Mouse (Mus musculus) embryonic facial prominence, embryonic 14.5 days (tissue): Measurements from ENCODE around the gene Ppp1r13b. TPM values are rescaled to one million over a fixed set of nuclear protein-coding genes. Genes with fewer than 3 reads are reported as not detected.

Source experiments
- ATAC-seq: fragments of 200-750 bp; cut with Nextera tagmentation; 2 replicates; pipeline ENCODE4 v1.8.0; 2017; ENCODE audit warnings: low read depth, moderate number of reproducible peaks, moderate TSS enrichment
- DNase-seq: peaks from one replicate; pipeline ENCODE4 v3.0.0-alpha.2; 2015; ENCODE audit warnings: low spot score
- H3K27ac ChIP-seq: fragments of 300-500 bp; sonication (generic); replicated peaks from 2 replicates; pipeline ENCODE4 v1.5.1; 2014; ENCODE audit warnings: low read depth, mild to moderate bottlenecking, low read length, moderate library complexity
- H3K27me3 ChIP-seq: fragments of 300-500 bp; sonication (generic); replicated peaks from 2 replicates; pipeline ENCODE4 v1.6.1; 2014; ENCODE audit warnings: low read length; ENCODE audit not compliant: control insufficient read depth, insufficient read depth
- H3K36me3 ChIP-seq: fragments of 300-500 bp; sonication (generic); 2 replicates; pipeline ENCODE4 v1.6.1; 2014; ENCODE audit warnings: low read length, mixed read lengths; ENCODE audit not compliant: control insufficient read depth, insufficient read depth
- H3K4me1 ChIP-seq: fragments of 300-500 bp; sonication (generic); 2 replicates; pipeline ENCODE4 v1.6.1; 2014; ENCODE audit warnings: antibody characterized with exemption, low read length; ENCODE audit not compliant: control insufficient read depth, insufficient read depth
- H3K4me2 ChIP-seq: fragments of 300-500 bp; sonication (generic); 2 replicates; pipeline ENCODE4 v1.6.1; 2014; ENCODE audit warnings: low read depth, mild to moderate bottlenecking, low read length, moderate library complexity, mixed read lengths
- H3K4me3 ChIP-seq: fragments of 300-500 bp; sonication (generic); 2 replicates; pipeline ENCODE4 v1.5.1; 2014; ENCODE audit warnings: low read depth, mild to moderate bottlenecking, low read length
- H3K9ac ChIP-seq: fragments of 300-500 bp; sonication (generic); 2 replicates; pipeline ENCODE4 v1.6.1; 2014; ENCODE audit warnings: low read depth, mild to moderate bottlenecking, low read length, moderate library complexity, mixed read lengths
- H3K9me3 ChIP-seq: fragments of 300-500 bp; sonication (generic); 2 replicates; pipeline ENCODE4 v1.6.1; 2016; ENCODE audit warnings: low read length; ENCODE audit not compliant: control insufficient read depth
- WGBS: fragments of 180-500 bp; shearing (Covaris S2); extraction: QIAGEN DNeasy Blood & Tissue Kit; methylation state at CpG from one replicate; pipeline ENCODE4 v1.1.7; 2014; 5-methylcytosine and 5-hydroxymethylcytosine counted together
- polyA plus RNA-seq: library from polyadenylated mRNA; unstranded; fragments of >200 nt; fragmentation: Nextera tagmentation; extraction: Ambion mirVana; gene quantifications from 2 replicates; pipeline ENCODE4 v1.2.1, GENCODE M21; 2014

Gene Ppp1r13b
- polyA plus RNA-seq, 1 experiment from 2014 or later = 15.3 TPM

DNA sequence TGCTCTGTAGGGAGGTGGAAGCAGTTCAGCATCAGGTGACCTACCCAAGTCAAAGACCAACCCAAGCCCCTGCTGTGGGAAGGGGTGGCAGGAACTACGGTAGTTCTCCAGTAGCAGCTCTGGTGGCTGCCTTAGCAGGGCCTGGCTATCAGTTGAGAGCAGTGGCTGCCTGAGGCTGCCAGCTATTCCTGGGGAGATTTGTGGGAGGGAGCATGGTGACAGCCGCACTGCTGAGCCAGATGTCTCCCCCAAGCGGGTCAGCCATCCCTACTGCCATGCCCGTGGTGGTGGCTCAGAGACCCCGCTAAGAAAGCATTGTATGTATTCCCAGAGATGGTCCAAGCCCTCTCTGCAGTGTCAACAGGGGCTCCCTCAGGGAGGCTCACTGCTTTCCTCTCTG lies 75.3 kb downstream of the Ppp1r13b start:
- WGBS = 79% methylated on average over 5 of the region's 5 CpGs
- no peaks in the 10 kb centered on the region for H3K4me1 ChIP-seq
- no peak overlapping the region for H3K4me3 ChIP-seq
- H3K36me3 ChIP-seq = peaks cover 95% of the 10 kb centered on the region
- H3K27me3 ChIP-seq = no peaks in the 10 kb centered on the region
- ATAC-seq (no peak), DNase-seq (no peak)
- no peaks in the 10 kb centered on the region for H3K9me3 ChIP-seq
- H3K4me2 ChIP-seq = no peak overlapping the region
- no peak overlapping the region for H3K27ac ChIP-seq
- H3K9ac ChIP-seq = no peak overlapping the region

DNA sequence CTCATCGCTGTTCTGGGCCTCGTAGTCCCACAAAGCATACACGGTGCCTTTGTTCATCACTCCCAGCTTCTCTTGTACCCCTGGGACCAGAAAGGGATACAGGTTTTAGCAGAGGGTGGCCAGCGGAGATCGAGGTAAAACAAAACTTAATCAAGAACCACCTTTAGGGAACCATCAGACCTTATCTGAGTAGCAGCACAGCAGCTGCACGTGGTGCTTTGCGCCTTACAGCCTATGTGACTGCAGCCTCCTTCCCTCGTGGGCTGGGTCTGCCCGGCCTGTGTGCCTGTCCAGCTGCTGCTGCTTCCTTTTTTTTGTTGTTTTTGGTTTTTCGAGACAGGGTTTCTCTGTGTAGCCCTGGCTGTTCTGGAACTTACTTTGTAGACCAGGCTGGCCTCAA lies 77.5 kb downstream of the Ppp1r13b start:
- Histone ChIP-seq H3K9me3 (no peaks in the 10 kb centered on the region), H3K4me2 (no peak overlapping the region), H3K27me3 (no peaks in the 10 kb centered on the region), H3K4me3 (no peak overlapping the region), H3K4me1 (no peaks in the 10 kb centered on the region), H3K9ac (no peak overlapping the region), H3K36me3 (peaks cover 98% of the 10 kb centered on the region), H3K27ac (no peak overlapping the region)
- no peak for ATAC-seq
- DNase-seq = no peak
- 90% methylated on average over 10 of the region's 10 CpGs for WGBS

DNA sequence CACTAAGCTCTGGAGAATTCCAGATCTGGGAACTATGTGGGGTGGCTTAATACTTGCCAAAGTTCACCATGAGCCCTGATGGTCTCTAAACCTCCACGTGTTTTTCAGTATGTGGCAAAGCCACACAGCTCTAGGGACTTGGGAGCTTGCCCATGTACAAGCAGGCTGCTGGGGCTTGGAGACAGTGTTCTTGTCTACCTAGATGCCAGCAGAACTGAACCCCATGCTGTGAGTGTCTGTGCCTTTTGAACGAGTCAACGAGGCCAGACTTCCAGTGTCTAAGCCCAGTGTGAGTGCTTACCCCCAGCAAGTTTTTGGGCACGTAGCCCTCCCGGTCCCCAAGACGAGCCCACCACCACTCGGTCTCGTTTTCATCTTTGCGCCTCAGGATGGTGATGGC lies 78.0 kb downstream of the Ppp1r13b start:
- Histone ChIP-seq H3K9ac (no peak overlapping the region), H3K36me3 (peaks cover 98% of the 10 kb centered on the region), H3K4me3 (no peak overlapping the region), H3K9me3 (no peaks in the 10 kb centered on the region), H3K4me1 (no peaks in the 10 kb centered on the region), H3K27ac (no peak overlapping the region; the same call in 1 of the 2 replicates), H3K4me2 (no peak overlapping the region), H3K27me3 (no peaks in the 10 kb centered on the region)
- DNase-seq (no peak), ATAC-seq (no peak)
- 85% methylated on average over 9 of the region's 9 CpGs for WGBS

DNA sequence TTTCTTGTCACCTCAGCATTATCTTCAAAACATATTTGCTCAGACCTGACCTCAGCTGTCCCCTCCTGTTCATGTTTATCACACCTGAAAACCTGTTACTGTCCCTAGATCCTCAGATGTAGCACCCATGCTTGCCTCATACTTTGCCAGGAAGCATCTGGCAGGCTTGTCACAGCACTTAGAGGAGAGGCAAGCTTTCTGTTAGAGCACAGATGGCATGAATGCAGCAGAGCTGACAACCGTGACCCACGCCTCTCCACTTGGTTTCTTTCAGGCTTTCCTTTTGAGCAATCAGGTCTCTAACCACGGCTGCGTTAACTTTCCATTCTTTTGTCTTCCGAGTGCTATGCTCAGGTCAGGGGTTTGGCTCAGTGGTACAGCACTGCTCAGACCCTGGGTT lies 78.5 kb downstream of the Ppp1r13b start:
- peak; percentile 21 for DNase-seq
- Histone ChIP-seq H3K27me3 (no peaks in the 10 kb centered on the region), H3K9ac (no peak overlapping the region), H3K36me3 (peaks cover 98% of the 10 kb centered on the region), H3K4me2 (no peak overlapping the region), H3K4me1 (no peaks in the 10 kb centered on the region), H3K4me3 (no peak overlapping the region), H3K27ac (no peak overlapping the region; the same call in 1 of the 2 replicates), H3K9me3 (no peaks in the 10 kb centered on the region)
- WGBS = 75% methylated on average over 5 of the region's 5 CpGs
- no peak for ATAC-seq

DNA sequence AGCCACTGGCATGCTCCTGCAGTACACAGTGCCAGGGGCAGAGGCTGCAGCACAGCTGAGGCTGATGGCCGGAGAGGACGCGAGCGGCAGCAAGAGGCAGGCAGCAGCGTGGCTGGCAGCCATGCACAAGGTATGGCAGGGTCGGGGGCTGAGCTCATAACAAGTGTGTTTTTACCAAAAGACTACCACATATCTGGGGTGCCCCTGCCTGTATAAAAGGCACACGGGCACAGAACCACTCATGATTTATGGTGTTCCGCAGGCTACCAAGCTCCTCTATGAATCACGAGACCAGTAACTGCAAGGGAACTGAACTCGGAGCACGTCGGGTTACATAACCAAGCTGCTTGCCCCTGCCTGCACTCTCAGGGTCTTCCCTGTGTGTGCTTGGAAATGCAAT lies 80.4 kb downstream of the Ppp1r13b start:
- Histone ChIP-seq H3K4me2 (no peak overlapping the region), H3K27ac (no peak overlapping the region), H3K9me3 (no peaks in the 10 kb centered on the region), H3K36me3 (peaks cover 90% of the 10 kb centered on the region), H3K27me3 (no peaks in the 10 kb centered on the region), H3K4me3 (no peak overlapping the region), H3K4me1 (no peaks in the 10 kb centered on the region), H3K9ac (no peak overlapping the region)
- ATAC-seq (no peak), DNase-seq (no peak)
- WGBS = 94% methylated on average over 12 of the region's 12 CpGs

DNA sequence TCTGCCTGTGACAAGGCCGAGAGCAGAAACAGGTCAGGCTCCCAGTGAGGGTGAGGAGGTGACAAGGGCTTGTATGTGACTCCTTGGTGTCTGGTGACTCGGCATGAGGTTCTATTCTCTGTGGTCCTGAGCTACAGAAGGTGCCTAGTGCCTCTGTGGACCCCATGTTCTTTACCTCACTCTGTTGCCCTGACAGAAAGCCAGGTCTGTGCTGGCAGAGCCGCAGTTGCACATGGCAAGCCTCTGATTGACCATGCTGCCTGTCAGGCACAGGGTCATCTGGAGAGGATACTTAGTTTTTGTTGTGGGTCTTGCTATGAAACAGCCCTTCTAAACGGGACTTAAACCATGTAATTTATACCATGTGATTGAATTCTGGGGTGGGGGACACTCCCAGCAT lies 86.0 kb downstream of the Ppp1r13b start:
- peaks cover 39% of the 10 kb centered on the region for H3K36me3 ChIP-seq
- 71% methylated on average over 4 of the region's 4 CpGs for WGBS

DNA sequence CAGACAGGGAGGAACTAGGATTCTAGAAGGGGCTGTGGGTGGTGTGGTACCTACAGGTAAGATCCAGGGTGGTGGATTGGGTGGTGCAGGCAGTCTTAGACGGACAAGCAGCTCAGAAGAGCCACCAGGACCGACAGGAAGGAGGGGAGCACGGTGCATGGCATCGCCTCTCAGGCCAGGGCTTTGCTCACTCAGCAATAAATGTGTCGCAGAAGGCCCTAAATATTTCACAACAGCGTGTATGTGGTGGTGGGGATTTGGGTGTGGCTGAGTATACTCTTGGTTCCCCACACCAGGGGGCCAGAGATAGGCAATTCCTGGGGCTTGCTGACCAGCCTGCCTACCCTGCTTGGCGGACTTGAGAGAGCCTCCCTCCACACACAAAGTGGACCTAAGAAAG lies 87.2 kb downstream of the Ppp1r13b start:
- Histone ChIP-seq H3K9ac (no peak overlapping the region), H3K27me3 (no peaks in the 10 kb centered on the region), H3K36me3 (peaks cover 27% of the 10 kb centered on the region), H3K4me3 (no peak overlapping the region), H3K4me2 (no peak overlapping the region), H3K9me3 (no peaks in the 10 kb centered on the region), H3K4me1 (peaks cover 13% of the 10 kb centered on the region; the same call in 1 of the 2 replicates), H3K27ac (no peak overlapping the region)
- 91% methylated on average over 7 of the region's 7 CpGs for WGBS
- DNase-seq (no peak), ATAC-seq (no peak)

More for the DNA sequence above, 86.0 kb downstream of the Ppp1r13b start:
- H3K4me1 ChIP-seq = 0 out of 2 replicates have a peak, but pooled peaks cover 3% of the 10 kb centered on the region
- H3K9ac ChIP-seq = no peak overlapping the region
- ATAC-seq (no peak), DNase-seq (no peak)
- no peak overlapping the region for H3K4me3 ChIP-seq
- H3K9me3 ChIP-seq = no peaks in the 10 kb centered on the region
- H3K4me2 ChIP-seq = no peak overlapping the region
- no peaks in the 10 kb centered on the region for H3K27me3 ChIP-seq
- H3K27ac ChIP-seq = no peak overlapping the region

DNA sequence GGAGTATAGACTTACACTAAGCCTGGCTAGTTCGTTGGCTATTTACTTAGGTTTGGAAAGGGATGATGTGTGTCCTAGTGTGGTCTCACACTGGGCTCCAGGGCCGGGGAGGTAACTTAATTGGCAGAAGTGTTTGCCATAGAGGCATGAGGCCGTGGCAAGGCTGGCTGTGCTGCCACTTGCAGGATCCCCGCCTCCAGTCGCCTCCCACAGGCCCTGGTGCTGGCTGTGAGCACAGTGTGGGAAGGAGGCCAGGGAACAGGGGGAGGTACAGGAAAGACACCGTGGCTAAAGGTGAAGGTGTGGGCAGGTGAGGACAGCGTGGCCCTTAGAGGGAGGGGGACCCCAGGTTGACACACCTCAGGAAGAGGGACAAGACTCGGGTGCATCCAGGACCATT lies 88.0 kb downstream of the Ppp1r13b start:
- 78% methylated on average over 8 of the region's 8 CpGs for WGBS
- no peak for ATAC-seq
- H3K9me3 ChIP-seq = no peaks in the 10 kb centered on the region
- H3K4me2 ChIP-seq = no peak overlapping the region
- no peak overlapping the region for H3K4me3 ChIP-seq
- peaks cover 19% of the 10 kb centered on the region for H3K4me1 ChIP-seq
- H3K27me3 ChIP-seq = no peaks in the 10 kb centered on the region
- H3K36me3 ChIP-seq = peaks cover 19% of the 10 kb centered on the region
- DNase-seq = no peak
- no peak overlapping the region for H3K27ac ChIP-seq
- H3K9ac ChIP-seq = no peak overlapping the region

DNA sequence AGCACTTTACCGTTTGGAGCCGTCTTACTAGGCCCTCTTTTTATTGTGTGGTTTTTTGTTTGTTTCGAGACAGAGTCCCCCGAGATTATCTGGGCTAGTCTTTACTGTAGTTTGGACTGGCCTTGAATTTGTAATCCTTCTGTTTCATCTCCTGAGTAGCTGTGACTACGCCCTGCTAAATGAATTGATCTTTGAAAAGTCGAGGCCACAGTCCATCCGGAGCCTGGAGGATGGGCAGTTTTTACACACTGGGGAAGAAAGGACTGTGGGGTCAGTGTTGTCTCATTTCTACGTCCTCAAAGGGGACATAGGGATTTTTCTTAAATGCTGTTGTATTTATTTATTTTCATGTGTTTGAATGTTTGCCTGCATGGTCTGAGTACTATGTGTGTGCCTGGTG lies 89.9 kb downstream of the Ppp1r13b start:
- Histone ChIP-seq H3K36me3 (peaks cover 3% of the 10 kb centered on the region; the same call in 1 of the 2 replicates), H3K9ac (no peak overlapping the region), H3K4me2 (no peak overlapping the region), H3K4me1 (peaks cover 24% of the 10 kb centered on the region), H3K27me3 (no peaks in the 10 kb centered on the region), H3K9me3 (no peaks in the 10 kb centered on the region), H3K27ac (no peak overlapping the region), H3K4me3 (no peak overlapping the region)
- 87% methylated on average over 8 of the region's 8 CpGs for WGBS
- no peak for ATAC-seq
- no peak for DNase-seq
